Mouse (Mus musculus): ENCODE data around the gene Serp1. TPM values are rescaled to one million over a fixed set of nuclear protein-coding genes. Genes with fewer than 3 reads are reported as not detected.

The Serp1 gene
- polyA plus RNA-seq (2014; fragmentation: Illumina TruSeq; extraction: RNeasy Lipid Tissue Mini Kit (QIAGEN cat#74804); ENCODE audit: low replicate concordance): 427 TPM

GRCm38 (mm10) chr3:58525652-58526407, at the start of gene Serp1, which contains the start of gene Eif2a:
Serp1 (minus strand) TSS chr3:58525892.
Eif2a (plus strand) TSS chr3:58525821.

Other genes starting within 250 kb of the Serp1 start
- 32.7 TPM for gene Tsc22d2, start 111.2 kb downstream of the Serp1 start, polyA plus RNA-seq (2014; fragmentation: Illumina TruSeq; extraction: RNeasy Lipid Tissue Mini Kit (QIAGEN cat#74804); ENCODE audit: low replicate concordance)
- gene Eif2a, start 71 bp downstream of the Serp1 start, polyA plus RNA-seq (2014; fragmentation: Illumina TruSeq; extraction: RNeasy Lipid Tissue Mini Kit (QIAGEN cat#74804); ENCODE audit: low replicate concordance): 171 TPM
- gene Selenot, start 50.7 kb upstream of the Serp1 start, polyA plus RNA-seq (2014; fragmentation: Illumina TruSeq; extraction: RNeasy Lipid Tissue Mini Kit (QIAGEN cat#74804); ENCODE audit: low replicate concordance): 403 TPM
- not detected for gene Erich6, start 111.3 kb upstream of the Serp1 start, polyA plus RNA-seq (2014; fragmentation: Illumina TruSeq; extraction: RNeasy Lipid Tissue Mini Kit (QIAGEN cat#74804); ENCODE audit: low replicate concordance)
- gene Siah2, start 166.5 kb upstream of the Serp1 start, polyA plus RNA-seq (2014; fragmentation: Illumina TruSeq; extraction: RNeasy Lipid Tissue Mini Kit (QIAGEN cat#74804); ENCODE audit: low replicate concordance): 4.6 TPM